Mouse (Mus musculus) thymus, adult 18-20 months (tissue): ENCODE measurements around the gene Cobll1.

ENCODE experiments used
- DNase-seq, 2 experiments: peaks; one replicate each; pipeline ENCODE4 v3.0.0; 2022; ENCODE audit warnings: mixed read lengths in 2 of 2

Gene Cobll1

GRCm38 (mm10) chr2:65083411-65083810, 155.8 kb downstream of the Cobll1 start:
- no peak for DNase-seq

- DNase-seq: no peak
These were observed 161.7 kb downstream of the Cobll1 start for GRCm38 (mm10) chr2:65077544-65077943.

- no peak for DNase-seq
These were observed 163.4 kb downstream of the Cobll1 start for GRCm38 (mm10) chr2:65075840-65076239.

GRCm38 (mm10) chr2:65075431-65075830, 163.8 kb downstream of the Cobll1 start:
- no peak for DNase-seq

- no peak for DNase-seq
These were observed 167.0 kb downstream of the Cobll1 start for GRCm38 (mm10) chr2:65072205-65072604.

GRCm38 (mm10) chr2:65053764-65054163, 185.4 kb downstream of the Cobll1 start:
- DNase-seq: no peak

GRCm38 (mm10) chr2:65052191-65053012, 186.8 kb downstream of the Cobll1 start:
- no peak for DNase-seq

GRCm38 (mm10) chr2:65050776-65051175, 188.4 kb downstream of the Cobll1 start:
- DNase-seq: no peak

GRCm38 (mm10) chr2:65048234-65049017, 190.8 kb downstream of the Cobll1 start:
- DNase-seq: no peak
